Mouse (Mus musculus) urinary bladder, adult 18-20 months (tissue): ENCODE results near the gene Hist1h3f.

Source experiments
- DNase-seq, 2 experiments: peaks; one replicate each; pipeline ENCODE4 v3.0.0; 2022; ENCODE audit warnings: low spot score in 2 of 2, mixed read lengths in 2 of 2

Hist1h3f gene

DNA sequence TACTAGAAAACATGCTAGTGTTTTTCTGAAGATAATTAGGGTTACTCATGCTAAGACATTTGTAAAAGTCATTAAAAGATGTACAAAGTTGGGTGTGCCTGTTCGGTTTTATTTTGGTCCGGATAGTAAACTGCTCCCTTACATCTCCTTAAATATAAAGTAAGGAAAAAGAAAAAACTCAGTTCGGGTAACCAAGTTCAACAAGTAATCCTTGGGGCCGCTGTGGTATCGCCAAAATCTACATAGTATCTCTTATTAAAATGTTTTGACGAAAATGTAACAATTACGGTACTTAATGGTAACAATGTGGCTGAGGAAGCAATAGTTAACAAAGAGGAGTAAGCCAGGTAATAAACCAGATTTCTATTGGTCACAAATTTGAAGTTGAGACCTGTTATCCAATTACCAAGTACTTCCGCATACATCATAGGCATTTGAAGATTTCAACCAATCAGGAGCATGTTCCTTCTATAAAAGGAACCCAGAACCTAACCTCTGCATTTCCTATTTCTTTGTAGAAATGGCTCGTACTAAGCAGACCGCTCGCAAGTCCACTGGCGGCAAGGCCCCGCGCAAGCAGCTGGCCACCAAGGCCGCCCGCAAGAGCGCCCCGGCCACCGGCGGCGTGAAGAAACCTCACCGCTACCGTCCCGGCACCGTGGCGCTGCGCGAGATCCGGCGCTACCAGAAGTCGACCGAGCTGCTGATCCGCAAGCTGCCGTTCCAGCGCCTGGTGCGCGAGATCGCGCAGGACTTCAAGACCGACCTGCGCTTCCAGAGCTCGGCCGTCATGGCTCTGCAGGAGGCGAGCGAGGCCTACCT lies at the start of gene Hist1h3f:
TSS of gene Hist1h3f (plus strand) at position 88 of the 822 bp plus-strand sequence.
- peak; percentile 59 to 62 for DNase-seq

DNA sequence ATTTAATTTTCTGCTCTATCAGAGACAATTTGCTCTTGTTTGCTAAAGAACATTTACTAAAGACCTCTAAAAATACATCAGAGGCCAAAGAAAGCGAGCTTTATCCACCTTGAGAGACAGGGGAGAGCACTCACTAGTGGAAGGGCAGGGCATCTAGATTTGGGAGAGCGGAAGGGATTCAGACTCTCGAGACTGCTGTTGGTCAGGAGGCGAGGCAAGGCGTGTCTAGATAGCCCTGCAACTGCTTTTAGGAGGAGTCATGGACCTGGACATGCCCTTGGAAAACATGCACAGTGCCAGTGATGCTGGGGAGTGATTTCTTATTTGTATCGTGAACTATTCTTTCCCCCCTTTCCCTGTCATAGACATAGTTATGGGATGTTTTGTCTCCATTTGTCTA lies 48.3 kb upstream of the Hist1h3f start:
- no peak for DNase-seq

DNA sequence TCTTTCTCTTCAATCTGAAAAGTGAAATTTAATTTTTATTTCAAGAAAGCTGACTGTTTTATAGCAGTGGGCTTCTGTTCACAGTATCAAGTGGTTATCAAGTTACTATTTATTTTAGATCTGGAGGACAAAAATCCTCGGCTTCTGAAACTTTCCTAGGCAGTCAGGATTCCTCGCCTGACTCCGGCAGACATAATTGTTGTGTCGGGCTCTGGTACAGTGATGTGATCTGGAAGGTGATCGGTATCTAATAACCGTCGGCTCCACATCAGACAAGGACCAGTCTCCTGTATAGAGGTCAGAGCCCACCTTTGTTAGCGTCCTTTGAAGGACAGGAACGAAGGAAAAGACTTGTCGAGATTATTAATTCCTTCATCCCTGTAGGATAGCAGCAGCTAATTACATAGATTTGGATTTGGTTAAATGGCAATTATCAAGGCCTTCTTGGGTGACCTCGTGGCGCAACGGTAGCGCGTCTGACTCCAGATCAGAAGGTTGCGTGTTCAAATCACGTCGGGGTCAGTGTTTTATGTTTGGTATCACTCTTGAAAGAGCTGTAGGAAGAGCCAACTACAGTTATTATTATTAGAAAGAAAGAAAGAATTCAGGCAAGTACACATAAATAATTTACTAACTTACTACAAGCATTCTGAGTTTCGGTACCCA lies 46.1 kb upstream of the Hist1h3f start:
- DNase-seq, result no peak

DNA sequence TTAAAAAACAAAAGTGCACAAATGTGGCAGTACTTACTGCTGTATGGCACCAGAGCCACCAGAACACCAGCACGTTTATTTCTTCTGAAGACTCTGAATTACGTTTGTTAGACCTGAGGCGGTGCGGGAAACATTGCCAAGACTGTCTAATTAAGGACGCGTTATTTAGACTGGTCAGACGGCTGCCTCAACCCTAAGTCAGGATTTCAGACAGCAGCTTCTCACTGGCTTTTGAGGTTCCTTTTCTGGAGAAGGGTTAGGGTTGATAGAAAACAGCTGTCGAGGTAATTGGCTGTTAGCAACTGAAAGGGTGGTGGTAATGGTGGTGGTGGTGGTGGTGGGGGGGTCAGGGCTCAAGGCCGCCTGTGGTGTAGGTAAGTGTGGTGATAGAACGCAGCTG lies 45.2 kb upstream of the Hist1h3f start:
- no peak for DNase-seq

DNA sequence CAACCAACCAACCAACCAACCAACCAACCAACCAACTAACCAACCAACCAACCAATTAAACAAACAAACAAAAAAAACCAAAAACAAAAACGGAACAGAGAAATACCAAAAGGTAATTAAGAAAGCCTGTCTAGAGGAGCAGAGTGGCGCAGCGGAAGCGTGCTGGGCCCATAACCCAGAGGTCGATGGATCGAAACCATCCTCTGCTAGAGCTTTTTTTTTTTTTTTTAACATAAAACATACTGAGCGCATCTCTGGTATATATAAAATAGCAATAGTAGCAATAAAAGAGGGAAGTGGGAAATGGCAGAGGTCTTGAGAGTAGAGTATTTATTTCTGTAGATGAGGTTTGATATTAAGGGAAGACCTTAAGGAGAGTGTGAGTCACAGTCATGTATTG lies 43.9 kb upstream of the Hist1h3f start:
- no peak for DNase-seq

DNA sequence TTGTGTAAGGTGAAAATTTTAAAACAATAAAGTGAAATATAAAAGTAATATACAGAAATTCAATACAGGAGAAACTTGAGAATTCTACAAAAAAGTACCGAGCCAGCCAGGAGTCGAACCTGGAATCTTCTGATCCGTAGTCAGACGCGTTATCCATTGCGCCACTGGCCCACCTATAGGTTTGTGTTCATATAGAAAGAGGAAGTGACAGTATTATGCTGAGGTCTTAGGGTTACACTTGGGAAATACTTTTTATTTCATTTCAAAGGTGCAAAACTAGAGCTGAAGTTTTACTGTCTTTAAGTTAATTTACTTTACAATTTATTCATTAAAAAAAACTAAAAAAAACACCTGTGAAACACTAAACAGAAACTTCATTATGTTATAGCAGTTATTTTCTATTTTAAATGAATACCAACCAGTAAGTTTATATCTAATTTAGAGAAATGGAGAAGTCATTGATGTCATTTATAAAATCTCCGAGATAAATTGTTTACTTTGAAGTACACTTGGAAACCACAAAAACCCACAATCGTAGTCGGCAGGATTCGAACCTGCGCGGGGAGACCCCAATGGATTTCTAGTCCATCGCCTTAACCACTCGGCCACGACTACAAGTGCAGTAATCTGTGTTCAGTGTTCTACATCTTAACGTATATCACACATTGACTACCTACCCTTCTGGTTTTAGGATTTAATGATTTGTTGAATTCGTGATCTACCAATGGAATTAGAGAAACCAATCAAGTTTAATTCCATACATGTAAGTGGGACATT lies 43.2 kb upstream of the Hist1h3f start:
- DNase-seq, result no peak

DNA sequence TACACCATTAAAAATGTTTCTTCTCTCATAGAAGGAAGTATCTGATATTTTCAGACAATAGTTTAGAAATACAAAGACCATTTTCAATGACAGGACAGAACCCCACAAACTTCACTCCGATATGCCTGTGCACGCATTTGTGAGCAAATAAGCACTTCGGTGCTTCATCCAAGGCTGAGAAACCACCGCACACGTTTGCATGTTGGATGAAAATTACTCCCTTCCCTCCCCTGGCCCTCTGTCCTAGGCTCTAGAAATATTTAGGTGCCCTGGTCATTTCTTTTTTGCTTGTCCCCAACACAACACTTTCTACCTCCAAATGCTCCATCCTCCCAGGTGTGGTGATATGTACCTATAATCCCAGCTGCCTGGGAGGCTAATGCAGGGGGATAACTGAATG lies 42.3 kb upstream of the Hist1h3f start:
- DNase-seq, result no peak

DNA sequence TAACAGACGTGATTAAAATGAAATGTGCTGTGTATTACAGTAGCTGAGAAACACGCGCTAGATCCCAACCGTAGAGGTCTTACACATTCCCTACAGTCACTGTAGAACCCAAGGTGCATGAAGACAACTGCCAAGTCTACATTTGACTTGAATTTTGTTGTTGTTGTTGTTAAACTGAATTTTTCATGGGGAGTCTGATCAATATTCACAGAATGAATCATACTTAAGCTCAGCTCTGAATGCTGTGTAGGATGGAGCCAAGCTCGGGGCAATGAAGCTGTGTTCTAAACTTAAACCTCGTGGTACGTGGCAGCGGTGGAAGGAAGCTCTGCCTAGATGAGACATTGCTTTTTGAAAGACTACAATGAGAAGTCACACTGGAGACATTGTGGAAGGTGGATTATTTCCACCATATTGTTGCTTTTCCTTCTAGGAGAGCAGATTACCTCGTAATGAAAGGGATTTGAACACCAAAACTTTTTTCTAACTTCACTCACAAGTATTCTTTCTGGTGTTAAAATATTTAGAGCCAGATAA lies 41.8 kb upstream of the Hist1h3f start:
- no peak for DNase-seq

DNA sequence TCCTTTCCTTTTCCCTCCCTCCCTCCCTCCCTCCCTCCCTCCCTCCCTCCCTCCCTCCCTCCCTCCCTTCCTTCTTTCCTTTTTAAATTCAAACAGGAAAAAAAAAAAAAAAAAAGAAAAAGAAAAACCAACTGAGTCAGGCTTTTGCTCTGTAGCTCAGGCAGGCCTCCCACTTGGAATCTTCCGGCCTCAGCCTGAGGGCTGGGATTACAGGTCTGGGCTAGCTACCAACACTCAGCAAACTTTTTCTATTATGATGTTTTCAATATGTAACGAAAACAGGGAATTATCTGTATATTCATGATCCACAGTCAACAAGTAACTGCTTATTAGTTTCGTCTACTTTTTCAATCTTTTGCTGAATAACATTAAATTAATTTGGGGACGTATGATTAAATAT lies 40.9 kb upstream of the Hist1h3f start:
- no peak for DNase-seq

DNA sequence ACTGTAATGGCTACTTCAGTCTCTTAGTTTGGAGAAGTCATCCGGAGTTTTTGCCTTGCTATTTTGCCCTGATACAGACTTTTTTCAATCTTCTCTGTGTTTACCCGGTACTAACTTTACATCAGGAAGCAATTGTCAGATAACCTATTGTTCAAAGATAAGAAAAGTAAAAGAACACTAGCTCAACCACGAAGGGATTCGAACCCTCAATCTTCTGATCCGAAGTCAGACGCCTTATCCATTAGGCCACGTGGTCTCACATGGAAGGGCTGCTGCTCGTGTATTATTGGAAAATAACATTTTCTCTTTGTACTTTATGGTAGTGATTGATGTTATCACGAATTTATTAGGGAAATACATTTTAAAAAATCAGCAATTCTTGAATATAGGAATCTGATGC lies 40.1 kb upstream of the Hist1h3f start:
- DNase-seq, result no peak

DNA sequence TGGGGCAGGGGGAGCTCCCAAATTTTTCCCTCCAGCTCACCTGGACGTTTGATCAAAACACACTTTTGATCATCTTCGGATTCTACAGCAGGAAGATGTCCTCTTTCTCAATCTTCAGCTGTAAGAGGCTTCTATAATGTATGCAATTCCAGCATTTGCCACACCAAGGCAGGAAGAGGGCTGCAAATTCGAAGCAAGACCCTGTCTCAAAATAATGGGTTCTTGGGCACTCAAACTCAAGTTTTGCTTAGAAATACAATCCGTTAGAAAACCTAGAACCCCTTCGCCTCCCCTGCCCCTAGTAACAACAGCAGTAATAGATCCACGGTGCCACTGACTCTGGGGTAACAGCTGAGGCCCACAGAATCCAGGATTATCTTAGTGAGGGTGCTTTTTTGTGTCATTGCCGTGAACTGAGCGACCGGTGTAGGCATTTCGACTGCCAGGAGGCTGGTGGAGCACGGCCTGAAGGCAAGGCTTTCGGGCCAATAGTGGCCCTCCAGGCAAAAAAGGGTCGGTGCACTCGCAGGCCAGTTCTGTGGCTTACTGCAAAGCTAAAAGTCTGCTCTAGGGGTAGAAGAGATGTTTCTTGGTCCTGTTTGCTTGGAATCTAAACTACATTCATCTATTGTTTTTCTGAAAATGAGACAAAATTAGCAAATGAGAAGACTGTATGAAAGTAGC lies 38.0 kb upstream of the Hist1h3f start:
- DNase-seq, result no peak

DNA sequence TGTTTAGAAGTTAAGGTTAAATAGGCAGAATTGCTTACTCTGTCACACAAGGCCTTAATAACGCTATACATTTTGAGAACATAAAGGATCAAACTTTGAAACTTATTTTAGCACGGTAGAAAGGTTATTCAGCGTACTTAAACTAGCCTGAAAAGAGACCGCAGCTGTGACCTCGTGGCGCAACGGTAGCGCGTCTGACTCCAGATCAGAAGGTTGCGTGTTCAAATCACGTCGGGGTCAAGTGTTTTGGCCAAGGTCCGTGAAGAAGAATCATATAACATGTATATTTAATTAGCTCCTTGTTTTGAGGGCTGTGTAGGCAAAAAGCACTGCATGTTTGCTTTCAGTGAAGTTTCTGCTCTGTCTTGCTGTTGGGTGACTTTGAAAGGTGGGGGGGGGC lies 37.5 kb upstream of the Hist1h3f start:
- DNase-seq, result no peak

DNA sequence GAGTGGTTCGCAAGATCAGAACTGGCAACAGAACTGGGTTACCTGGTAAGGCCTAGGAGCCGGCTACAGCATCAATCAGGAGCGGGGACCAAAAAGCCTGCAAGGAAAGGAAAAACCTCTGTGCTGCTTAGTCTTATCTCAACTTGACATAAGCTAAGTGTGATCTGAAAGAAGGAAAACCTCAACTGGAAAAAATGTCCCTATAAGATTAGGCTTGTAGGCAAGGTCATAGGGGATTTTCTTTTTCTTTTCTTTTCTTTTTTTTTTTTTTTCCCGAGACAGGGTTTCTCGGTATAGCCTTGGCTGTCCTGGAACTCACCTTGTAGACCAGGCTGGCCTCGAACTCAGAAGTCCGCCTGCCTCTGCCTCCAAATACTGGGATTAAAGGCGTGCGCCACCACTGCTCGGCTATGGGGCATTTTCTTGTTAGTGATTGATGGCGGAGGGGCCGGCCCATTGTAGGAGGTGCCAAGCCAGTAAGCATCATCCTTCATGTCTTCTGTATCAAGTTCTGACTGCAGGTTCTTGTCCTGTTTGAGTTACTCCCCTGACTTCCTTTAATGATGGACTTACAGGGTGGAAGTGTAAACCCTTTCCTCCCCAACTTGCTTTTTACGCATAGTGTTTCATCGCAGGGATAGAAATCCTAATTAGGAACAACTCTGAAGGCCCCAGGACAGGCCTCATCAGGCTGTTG lies 36.9 kb upstream of the Hist1h3f start:
- DNase-seq, result no peak

DNA sequence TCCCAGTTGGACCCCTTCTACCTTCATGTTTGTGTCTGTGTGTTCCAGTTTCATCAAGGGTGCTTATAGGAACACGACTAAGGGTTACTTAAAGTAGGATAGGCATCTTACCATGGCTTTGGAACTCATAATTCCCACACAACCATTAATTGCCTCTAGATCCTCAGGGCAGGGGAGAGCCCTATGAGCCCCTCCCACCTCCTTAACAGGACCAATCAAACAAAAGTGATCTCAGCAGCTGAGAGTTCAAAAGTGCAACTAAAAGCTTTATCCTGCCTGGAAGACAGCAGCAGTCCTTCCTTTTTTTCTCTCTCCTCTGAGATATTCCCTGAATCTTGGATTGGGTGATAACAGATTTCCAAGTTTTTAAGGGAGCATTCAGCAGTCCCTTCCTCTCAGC lies 33.7 kb upstream of the Hist1h3f start:
- no peak for DNase-seq

DNA sequence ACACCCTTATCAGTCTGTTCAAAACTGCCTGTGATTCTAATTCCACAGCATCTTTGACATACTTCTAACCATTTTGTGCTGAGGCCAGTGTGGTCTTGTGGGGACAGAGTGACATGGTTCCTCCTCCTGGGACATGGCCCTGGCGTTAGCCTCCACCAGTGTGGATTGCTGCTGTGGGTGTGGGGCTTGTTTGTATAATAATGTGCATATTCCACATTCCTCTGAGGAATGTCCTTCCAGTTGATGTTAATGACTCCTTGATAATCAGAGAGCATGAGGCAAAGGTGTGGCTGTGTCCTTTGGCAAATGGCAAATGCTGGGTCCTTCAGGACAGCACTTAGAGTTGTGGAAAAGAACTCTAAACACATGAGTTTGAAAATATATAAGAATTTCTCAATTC lies 30.3 kb upstream of the Hist1h3f start:
- DNase-seq, result no peak

DNA sequence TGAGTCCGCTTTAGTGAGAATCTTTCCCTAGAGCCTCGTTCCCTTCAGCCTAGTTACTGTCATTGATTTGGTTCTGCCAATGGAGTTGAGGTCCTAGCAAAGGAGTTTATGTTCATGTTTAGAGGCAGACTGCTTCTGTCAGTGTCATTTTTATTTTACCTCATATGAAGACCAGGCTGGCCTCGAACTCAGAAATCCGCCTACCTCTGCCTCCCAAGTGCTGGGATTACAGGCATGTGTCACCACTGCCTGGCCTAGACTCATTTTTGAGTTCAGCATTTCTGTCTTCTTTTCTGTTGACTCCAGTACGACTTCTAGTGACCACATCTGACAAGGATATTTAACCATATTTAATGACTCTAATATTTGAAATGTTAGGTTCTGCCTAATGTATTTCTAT lies 28.6 kb upstream of the Hist1h3f start:
- no peak for DNase-seq

DNA sequence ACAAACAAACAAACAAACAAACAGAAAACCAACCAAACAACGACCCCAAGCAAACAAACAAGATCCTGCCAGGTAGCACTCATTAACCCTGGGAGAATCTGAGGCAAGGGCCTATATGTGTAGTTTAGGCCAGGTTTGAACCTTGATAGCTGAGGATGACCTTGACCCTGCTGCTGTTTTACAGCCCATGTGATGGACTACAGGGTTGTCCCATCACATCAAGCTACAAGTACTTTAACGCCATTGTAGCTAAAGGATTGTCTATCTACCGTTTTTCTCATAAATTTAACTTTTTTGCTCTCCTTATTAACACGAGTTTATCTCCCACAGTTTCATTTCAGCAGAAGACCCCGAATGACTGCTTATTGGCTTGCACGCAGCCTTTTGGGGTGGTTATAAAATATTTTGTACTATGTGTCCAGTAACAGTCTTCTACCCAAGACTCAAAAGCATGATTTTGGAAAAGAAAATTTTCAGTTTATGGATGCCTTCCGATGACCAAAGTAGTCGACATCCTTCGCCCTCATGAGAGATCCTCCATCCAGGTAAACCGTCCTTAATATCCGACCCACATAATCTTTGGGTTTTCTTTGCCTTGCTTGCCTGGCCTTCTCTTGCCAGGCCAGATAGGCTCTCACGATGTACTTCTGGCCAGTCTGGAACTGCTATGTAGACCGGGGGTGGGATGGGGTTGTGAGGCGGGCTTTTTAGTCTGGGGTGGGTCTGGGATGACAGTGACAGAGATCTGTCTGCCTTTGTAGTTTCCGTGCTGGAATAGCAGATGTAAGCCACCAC lies 27.8 kb upstream of the Hist1h3f start:
- no peak for DNase-seq

DNA sequence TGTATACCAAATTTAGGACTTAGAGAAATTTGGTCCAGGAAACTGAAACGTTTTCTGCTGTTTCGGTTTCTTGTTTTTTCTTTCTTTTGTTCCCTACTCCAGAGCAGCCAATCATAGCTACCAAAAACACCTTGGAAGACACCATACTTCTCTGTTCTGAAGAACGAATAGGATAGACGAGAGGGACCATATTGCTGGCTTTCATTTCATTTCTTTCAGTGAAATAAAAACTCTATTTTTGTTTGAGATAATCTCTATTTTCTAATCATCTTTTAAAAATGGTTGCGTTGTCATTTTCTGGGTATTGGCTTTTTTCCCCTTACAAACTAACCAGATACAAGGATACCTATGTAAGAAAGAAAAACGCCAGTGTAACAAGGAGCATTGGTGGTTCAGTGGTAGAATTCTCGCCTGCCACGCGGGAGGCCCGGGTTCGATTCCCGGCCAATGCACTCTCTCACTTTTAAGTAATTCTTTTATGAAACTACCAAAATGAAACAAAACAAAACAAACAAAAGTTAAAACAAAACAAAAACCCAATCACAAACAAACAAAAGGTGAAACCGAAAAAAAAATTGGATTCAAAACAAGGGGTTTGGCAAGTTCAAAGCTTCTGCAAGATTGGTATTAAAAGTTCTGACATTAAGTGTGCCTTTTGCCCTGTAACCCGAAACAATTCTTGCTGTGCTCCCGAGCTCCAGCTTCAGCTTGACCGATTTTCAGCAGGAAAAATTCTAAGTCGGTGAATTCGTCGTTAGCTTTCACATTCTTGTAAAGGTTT lies 26.8 kb upstream of the Hist1h3f start:
- peak; percentile 60 to 62 for DNase-seq

DNA sequence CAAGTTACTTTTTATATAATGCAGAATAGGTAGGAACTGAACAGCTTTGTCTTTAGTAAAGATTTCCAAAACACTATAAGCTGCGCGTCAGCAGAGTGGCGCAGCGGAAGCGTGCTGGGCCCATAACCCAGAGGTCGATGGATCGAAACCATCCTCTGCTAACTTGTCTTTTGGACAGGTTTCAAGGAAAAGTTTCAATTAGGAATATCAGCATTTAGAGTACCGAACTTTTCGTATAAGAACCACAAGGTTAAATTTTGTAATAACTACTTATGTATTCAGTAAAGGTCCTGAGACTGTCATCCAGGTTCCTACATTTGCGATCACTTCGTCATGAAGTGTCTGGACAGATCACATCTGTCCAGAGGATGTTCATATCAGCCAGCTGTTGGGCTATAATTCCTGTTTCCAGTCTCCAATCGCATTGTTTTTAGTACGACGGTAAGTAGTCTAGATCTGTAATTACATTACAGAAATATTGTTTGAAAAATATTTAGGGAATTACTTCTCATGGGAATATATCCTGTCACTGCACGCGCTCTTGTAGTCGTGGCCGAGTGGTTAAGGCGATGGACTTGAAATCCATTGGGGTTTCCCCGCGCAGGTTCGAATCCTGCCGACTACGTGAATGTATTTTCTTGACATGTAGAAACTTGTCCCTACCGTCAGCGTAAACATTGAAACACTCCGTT lies 26.1 kb upstream of the Hist1h3f start:
- DNase-seq, result peak; percentile 82 to 83
